Mouse (Mus musculus) G1E-ER4 (cell line): ENCODE measurements around the gene Dus3l. TPM values are rescaled to one million over a fixed set of nuclear protein-coding genes. Genes with fewer than 3 reads are reported as not detected.

Experiments used
- GATA1 ChIP-seq: IDR thresholded peaks from one replicate; pipeline ENCODE4 v1.8.0; 2012; ENCODE audit warnings: low read length, inconsistent platforms
- polyA plus RNA-seq: library from polyadenylated mRNA; stranded (reverse); fragments of >175 nt; gene quantifications from 2 replicates; pipeline ENCODE4 v1.2.3, GENCODE M21; 2012

Dus3l gene
- polyA plus RNA-seq, 1 experiment = 67.0 TPM

DNA sequence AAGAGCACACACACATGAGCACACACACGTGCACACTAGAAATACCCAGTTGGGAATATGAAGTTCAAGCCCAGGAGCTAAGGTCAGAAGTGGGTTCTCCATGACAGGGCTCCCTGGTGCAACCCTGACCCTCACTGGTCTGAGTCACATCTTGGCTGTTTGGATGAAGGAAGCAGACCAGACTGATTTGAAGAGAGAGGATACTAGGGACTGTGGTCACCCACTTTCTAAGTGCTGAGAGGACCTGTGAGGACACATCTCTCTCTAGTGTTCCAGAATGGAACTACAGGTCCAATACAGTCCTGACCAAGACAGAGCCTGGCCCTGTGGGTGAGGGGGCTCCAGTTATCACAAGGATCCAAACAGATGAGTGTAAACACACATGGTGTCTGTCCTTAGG lies 41.2 kb downstream of the Dus3l start:
- no peak for TF ChIP-seq GATA1

DNA sequence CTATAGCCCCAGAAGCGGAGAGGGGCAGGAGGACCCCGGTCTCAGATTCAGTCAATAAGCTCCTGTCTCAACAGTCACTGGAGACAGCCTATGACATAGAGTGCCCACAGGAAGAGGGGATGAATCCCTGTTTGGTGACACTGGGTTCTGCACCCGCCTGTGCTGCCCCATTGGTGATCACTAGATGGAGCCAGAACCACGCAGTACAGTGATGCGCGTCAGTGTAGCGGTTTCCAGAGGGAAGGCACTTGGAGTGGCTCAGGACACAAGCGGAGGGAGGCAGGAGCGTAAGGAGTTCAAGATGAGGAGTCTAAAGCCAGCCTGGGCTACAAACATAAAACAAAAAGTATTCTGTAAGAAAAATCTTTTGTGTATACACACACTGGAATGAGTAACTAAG lies 44.0 kb downstream of the Dus3l start:
- TF ChIP-seq GATA1 = no peak

GRCm38 (mm10) chr17:56810245-56810644 lies 45.7 kb downstream of the Dus3l start:
- TF ChIP-seq GATA1 = no peak

DNA sequence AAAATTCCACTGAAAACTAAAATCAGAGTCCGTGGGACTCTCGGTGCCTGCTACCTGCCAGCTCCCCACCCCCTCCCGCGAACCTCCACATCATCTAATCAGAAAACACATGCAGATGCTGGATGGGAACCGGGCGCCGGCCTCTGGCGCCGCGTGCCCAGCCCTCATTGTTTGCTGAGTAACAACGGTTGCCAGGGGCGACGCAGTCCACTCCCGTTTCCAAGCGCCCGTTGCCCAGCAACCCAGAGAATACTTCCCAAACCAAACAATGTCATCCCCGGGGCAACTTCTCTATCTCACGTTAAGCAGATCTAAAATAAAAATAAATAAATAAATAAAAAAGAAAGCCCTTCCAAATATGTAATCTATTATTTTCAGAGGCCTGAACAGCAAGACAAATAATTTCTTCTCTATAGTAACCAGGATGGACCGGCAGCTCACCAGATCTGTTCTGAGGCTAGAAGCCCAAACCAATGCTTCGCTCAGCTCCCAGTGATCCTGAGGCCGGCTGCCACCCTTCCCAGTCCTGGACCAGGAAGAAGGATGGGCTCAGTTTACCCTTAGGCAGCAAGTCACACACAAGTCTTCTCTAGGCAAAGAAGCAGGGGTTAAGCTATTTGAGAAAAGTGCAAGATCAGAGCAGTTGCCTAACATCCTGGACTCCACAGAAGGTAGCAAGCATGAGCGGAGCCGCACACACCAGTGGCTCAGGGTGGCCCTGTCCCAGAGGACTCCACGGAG lies 49.9 kb downstream of the Dus3l start:
- TF ChIP-seq GATA1 = no peak

- TF ChIP-seq GATA1 = no peak
These were observed 50.4 kb downstream of the Dus3l start for GRCm38 (mm10) chr17:56815057-56815345.

DNA sequence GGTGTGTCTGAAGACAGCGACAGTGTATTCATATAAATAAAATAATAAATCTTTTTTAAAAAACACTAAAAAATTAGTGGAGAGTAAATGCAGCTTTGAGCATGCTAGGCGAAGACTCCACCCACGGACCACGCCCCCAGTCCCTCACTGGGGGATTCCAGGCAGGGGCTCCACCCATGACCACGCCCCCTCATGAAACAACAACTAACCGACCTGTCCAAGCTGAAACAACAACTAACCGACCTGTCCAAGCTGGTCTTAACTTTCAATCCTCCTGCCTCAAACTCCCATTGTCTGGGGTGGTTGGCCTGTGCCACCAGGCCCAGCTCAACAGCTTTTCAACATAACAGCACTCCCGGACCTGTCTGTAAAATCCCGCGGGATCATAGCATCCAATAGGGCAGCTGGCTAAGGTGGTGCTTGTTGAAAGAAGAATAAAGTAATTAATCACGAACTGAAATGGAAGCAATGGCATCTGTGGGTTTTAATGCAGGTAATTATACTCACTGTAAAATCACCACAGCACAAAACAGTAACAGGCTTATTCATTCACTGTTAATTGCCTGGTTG lies 53.6 kb downstream of the Dus3l start:
- no peak for TF ChIP-seq GATA1

GRCm38 (mm10) chr17:56819032-56819545 lies 54.5 kb downstream of the Dus3l start:
- no peak for TF ChIP-seq GATA1

Other genes with a start within 250 kb of the Dus3l start
- 1.0 and 1.4 TPM in 2 replicates for gene Gm20219, start 210.4 kb upstream of the Dus3l start, polyA plus RNA-seq
- gene Safb2, start 180.2 kb upstream of the Dus3l start, polyA plus RNA-seq = 193 and 233 TPM in 2 replicates
- 173 and 226 TPM in 2 replicates for gene Safb, start 179.9 kb upstream of the Dus3l start, polyA plus RNA-seq
- gene 2410015M20Rik, start 155.0 kb upstream of the Dus3l start, polyA plus RNA-seq = 201 and 454 TPM in 2 replicates
- gene Rpl36, start 151.3 kb upstream of the Dus3l start, polyA plus RNA-seq = 8,561 and 9,154 TPM in 2 replicates
- gene Lonp1, start 137.9 kb upstream of the Dus3l start, polyA plus RNA-seq = 202 and 208 TPM in 2 replicates
- gene Catsperd, start 136.6 kb upstream of the Dus3l start, polyA plus RNA-seq = not detected in 2 replicates
- gene Ranbp3, start 91.5 kb upstream of the Dus3l start, polyA plus RNA-seq = 131 and 144 TPM in 2 replicates
- gene Ndufa11, start 47.0 kb upstream of the Dus3l start, polyA plus RNA-seq = 277 and 284 TPM in 2 replicates
- 10.6 and 12.7 TPM in 2 replicates for gene Vmac, start 46.7 kb upstream of the Dus3l start, polyA plus RNA-seq
- not detected in 2 replicates for gene Nrtn, start 7.2 kb upstream of the Dus3l start, polyA plus RNA-seq
- 3.0 and 3.4 TPM in 2 replicates for gene Prr22, start 5.5 kb downstream of the Dus3l start, polyA plus RNA-seq
- 27.4 and 31.2 TPM in 2 replicates for gene Rfx2, start 66.3 kb downstream of the Dus3l start, polyA plus RNA-seq
- not detected in 2 replicates for gene Acsbg2, start 109.7 kb downstream of the Dus3l start, polyA plus RNA-seq
- not detected in 2 replicates for gene 1700061G19Rik, start 110.7 kb downstream of the Dus3l start, polyA plus RNA-seq
- 76.7 and 99.5 TPM in 2 replicates for gene Mllt1, start 170.7 kb downstream of the Dus3l start, polyA plus RNA-seq
- gene Acer1, start 217.4 kb downstream of the Dus3l start, polyA plus RNA-seq = not detected in 2 replicates
- gene Clpp, start 225.5 kb downstream of the Dus3l start, polyA plus RNA-seq = 185 and 272 TPM in 2 replicates
- 51.6 and 80.9 TPM in 2 replicates for gene Alkbh7, start 232.6 kb downstream of the Dus3l start, polyA plus RNA-seq
- not detected in 2 replicates for gene Pspn, start 235.3 kb downstream of the Dus3l start, polyA plus RNA-seq
- gene Gtf2f1, start 246.5 kb downstream of the Dus3l start, polyA plus RNA-seq = 210 and 212 TPM in 2 replicates
- gene Gm17949, start 246.7 kb downstream of the Dus3l start, polyA plus RNA-seq = 0.04 TPM in 1 of 2 replicates, not detected in the other